Mouse (Mus musculus) neural tube, embryonic 15.5 days (tissue): Measurements from ENCODE around the gene Tlr3. TPM values are rescaled to one million over a fixed set of nuclear protein-coding genes. Genes with fewer than 3 reads are reported as not detected.

ENCODE experiments used
- ATAC-seq: fragments of 200-750 bp; cut with Nextera tagmentation; 2 replicates; pipeline ENCODE4 v1.8.0; 2017; ENCODE audit warnings: mild to moderate bottlenecking, moderate TSS enrichment, moderate library complexity; ENCODE audit not compliant: low FRiP score
- H3K27ac ChIP-seq: fragments of 300-500 bp; sonication (generic); replicated peaks from 2 replicates; pipeline ENCODE4 v1.5.1; 2015; ENCODE audit warnings: mild to moderate bottlenecking, inconsistent platforms
- H3K27me3 ChIP-seq: fragments of 300-500 bp; sonication (generic); replicated peaks from 2 replicates; pipeline ENCODE4 v1.6.1; 2015; ENCODE audit warnings: inconsistent platforms
- H3K36me3 ChIP-seq: fragments of 300-500 bp; sonication (generic); 2 replicates; pipeline ENCODE4 v1.6.1; 2015; ENCODE audit warnings: inconsistent platforms
- H3K4me1 ChIP-seq: fragments of 300-500 bp; sonication (generic); 2 replicates; pipeline ENCODE4 v1.6.1; 2015; ENCODE audit warnings: inconsistent platforms
- H3K4me2 ChIP-seq: fragments of 300-500 bp; sonication (generic); 2 replicates; pipeline ENCODE4 v1.6.1; 2015; ENCODE audit warnings: inconsistent platforms, mild to moderate bottlenecking, moderate library complexity
- H3K4me3 ChIP-seq: fragments of 300-500 bp; sonication (generic); replicated peaks from 2 replicates; pipeline ENCODE4 v1.5.1; 2015; ENCODE audit warnings: mild to moderate bottlenecking, inconsistent platforms
- H3K9ac ChIP-seq: fragments of 300-500 bp; sonication (generic); replicated peaks from 2 replicates; pipeline ENCODE4 v1.6.1; 2015; ENCODE audit warnings: mild to moderate bottlenecking, inconsistent platforms
- H3K9me3 ChIP-seq: fragments of 300-500 bp; sonication (generic); replicated peaks from 2 replicates; pipeline ENCODE4 v1.6.1; 2016; ENCODE audit warnings: inconsistent platforms
- WGBS: fragments of 180-500 bp; shearing (Covaris S2); methylation state at CpG from one replicate; pipeline ENCODE4 v1.1.7; 2015; ENCODE audit warnings: mixed read lengths; 5-methylcytosine and 5-hydroxymethylcytosine counted together
- polyA plus RNA-seq: library from polyadenylated mRNA; unstranded; fragments of >200 nt; fragmentation: Nextera tagmentation; extraction: Ambion mirVana; gene quantifications from 2 replicates; pipeline ENCODE4 v1.2.1, GENCODE M21; 2015

Gene Tlr3
- polyA plus RNA-seq, 1 experiment from 2014 or later: 0.84 TPM

DNA sequence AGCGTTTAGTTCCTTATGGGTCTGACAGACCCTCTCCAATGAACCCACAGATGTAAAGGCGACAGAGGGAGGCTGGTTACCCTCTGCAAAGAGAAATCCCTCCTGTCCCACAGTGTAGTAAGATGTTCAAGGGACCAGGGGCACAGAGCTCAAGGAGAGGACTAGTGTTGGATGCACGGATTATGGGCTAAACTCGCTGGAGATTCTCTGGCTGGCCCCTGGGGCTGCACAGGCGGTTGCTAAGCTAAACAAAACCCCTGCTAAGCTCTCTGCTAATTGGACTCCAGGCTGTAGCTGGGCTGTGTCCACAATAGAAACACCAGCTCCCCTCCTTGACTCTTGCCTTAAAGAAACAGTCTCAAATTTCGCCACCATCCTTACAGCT, 28.9 kb downstream of the Tlr3 start, which contains the start of gene Fam149a:
Fam149a (minus strand) TSS at position 329 of the 385 bp plus-strand sequence.
- Histone ChIP-seq H3K4me1 (peaks cover 17% of the 10 kb centered on the region), H3K27me3 (no peaks in the 10 kb centered on the region), H3K4me2 (peak within 1 kb of the TSS; percentile 88), H3K27ac (no peak within 1 kb of the TSS), H3K4me3 (peak within 1 kb of the TSS; percentile 36), H3K9me3 (no peaks in the 10 kb centered on the region), H3K9ac (peak within 1 kb of the TSS; percentile 14), H3K36me3 (no peaks in the 10 kb centered on the region)
- peak; percentile 78 for ATAC-seq
- 1% methylated on average over 6 of the region's 6 CpGs for WGBS

DNA sequence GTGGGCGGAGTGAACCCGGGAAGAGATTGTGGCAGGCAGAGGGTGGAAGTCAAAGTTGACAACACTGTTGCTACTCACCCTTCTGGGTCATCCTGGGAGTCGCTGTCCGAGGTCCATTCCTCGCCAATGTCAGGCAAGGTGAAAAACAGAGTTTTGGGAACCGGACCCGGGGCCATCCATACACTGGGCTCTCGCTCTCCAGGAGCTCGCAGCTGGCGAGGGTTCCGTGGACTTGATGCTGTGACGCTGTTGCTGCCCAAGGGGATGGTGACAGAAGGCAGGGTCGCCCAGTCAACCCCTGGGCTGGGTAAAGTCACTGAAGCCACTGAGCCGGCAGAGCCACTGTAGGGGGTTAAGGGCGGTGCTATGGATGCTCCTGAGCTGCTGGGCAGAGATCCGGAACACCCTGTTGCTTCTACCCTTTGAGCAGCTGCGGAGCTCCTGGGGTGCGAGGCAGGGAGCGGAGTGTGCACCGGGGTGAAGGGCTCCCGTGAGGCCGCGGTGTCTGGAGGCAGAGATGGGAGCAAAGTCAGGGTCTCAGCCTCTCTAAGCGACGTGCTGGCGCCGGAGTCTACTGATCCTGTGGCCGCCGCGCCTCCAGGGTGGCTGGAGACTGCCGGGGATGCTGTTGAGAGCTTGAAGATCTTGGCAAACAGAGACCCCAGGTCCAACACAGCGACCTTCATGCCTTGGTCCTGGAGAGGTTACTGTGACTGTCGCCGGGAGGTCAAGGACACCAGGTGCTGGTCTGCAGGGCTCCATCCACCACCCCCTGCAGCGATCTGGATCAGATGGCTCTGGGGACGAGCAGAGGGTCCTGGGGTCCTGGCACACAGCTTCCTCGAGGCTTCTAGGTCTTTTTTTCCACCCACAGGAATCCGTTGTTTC, 29.6 kb downstream of the Tlr3 start:
- WGBS: 2% methylated on average over 38 of the region's 38 CpGs
- Histone ChIP-seq H3K4me2 (peak overlapping the region; percentile 88), H3K36me3 (no peaks in the 10 kb centered on the region), H3K27ac (no peak overlapping the region), H3K9me3 (no peaks in the 10 kb centered on the region), H3K9ac (peak overlapping the region; percentile 14), H3K27me3 (no peaks in the 10 kb centered on the region), H3K4me3 (peak overlapping the region; percentile 36), H3K4me1 (peaks cover 17% of the 10 kb centered on the region)
- peak; percentile 63 for ATAC-seq

DNA sequence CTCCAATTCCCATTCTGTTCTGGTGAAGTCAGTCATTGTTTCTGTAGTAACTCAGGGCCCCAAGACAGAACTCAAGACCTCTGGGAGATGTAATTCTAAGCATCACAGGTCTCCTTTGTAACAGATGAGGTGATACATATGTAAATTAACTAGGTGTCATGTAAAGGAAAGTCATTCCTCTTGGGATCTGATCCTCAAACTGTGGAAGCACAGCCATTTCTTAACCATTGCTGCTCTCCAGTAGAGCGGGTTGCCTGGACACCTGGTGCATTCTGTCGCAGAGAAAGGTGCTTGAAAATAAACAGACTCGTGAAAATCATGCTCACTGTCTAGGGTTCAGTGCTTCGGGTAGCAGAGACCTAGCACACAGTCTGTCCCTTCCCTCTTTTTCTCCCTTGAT, 30.3 kb downstream of the Tlr3 start:
- Histone ChIP-seq H3K27ac (no peak overlapping the region), H3K9me3 (no peaks in the 10 kb centered on the region), H3K27me3 (no peaks in the 10 kb centered on the region), H3K4me2 (peak overlapping the region; percentile 88), H3K36me3 (no peaks in the 10 kb centered on the region), H3K4me1 (peaks cover 17% of the 10 kb centered on the region), H3K9ac (no peak overlapping the region), H3K4me3 (peak overlapping the region; percentile 36; the same call in 1 of the 2 replicates)
- ATAC-seq: no peak
- 19% methylated on average over 4 of the region's 4 CpGs for WGBS

DNA sequence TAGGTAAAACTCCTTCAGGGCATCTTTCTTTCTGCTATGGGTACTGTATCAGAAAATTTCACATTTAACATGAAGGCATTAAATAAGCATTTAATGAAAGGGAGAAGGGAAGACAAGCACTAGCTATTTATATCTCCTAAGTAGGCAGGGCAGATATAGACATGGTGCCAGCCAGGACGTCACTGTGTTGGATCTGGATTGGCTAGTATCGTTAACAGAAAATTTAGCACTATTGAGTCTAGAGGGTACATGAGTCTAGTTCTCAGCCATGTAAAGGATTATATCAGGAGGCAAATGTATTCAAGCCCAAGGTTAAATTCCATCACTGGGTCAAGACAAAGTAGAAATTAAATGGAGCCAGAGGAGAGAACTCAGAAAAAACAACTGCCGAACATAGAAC, 36.8 kb downstream of the Tlr3 start:
- Histone ChIP-seq H3K9me3 (no peaks in the 10 kb centered on the region), H3K27me3 (no peaks in the 10 kb centered on the region), H3K4me1 (no peaks in the 10 kb centered on the region), H3K27ac (no peak overlapping the region), H3K4me3 (no peak overlapping the region), H3K4me2 (no peak overlapping the region), H3K36me3 (no peaks in the 10 kb centered on the region), H3K9ac (no peak overlapping the region)
- WGBS: 76% methylated on average over 3 of the region's 3 CpGs
- no peak for ATAC-seq

DNA sequence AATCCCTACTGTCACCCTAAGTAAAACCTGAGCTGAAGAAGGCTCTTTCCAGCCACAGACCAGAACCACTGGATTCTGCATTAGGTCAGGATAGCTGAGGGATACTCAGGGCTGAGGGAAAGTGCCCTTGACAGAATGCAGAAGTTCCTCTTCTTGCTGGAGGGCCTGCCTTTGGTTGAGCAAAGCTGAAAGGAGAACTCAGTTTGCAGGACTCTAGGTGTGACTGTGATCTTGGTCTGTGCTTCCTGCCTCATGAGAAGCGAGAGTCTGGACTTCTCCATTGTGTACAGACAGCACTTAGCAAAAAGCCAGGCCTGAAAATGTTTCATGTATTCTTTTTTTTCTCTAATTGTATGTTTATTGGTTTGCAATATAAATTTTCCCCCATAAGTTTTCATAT, 43.7 kb downstream of the Tlr3 start:
- Histone ChIP-seq H3K27me3 (no peaks in the 10 kb centered on the region), H3K4me2 (no peak overlapping the region), H3K4me1 (no peaks in the 10 kb centered on the region), H3K9me3 (no peaks in the 10 kb centered on the region), H3K9ac (no peak overlapping the region), H3K4me3 (no peak overlapping the region), H3K36me3 (no peaks in the 10 kb centered on the region), H3K27ac (no peak overlapping the region)
- 84% methylated on average over 1 of the region's 1 CpGs for WGBS
- ATAC-seq: no peak

DNA sequence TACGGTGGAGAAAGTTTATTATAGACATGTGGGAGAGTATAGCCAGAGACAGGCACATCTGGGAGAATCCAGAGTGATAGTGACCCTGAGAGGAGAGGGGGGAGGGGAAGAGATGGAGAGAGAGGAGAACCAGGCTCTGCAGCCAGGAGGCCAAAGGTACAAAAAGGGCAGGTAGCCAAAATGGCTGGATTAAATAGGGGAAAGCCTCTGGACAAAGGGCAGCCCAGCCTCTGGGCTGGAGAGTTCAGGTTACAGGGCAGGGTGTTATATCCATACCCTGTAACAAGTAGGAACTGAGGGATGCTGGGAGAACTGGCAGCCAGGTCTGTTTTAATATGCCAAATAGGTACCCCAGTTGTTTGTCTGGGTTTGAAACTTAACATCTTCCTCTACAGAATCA, 47.7 kb downstream of the Tlr3 start:
- Histone ChIP-seq H3K9me3 (no peaks in the 10 kb centered on the region), H3K36me3 (no peaks in the 10 kb centered on the region), H3K4me2 (no peak overlapping the region), H3K4me1 (peaks cover 5% of the 10 kb centered on the region), H3K4me3 (no peak overlapping the region), H3K27ac (no peak overlapping the region), H3K27me3 (no peaks in the 10 kb centered on the region), H3K9ac (no peak overlapping the region)
- ATAC-seq: no peak
- WGBS: 79% methylated on average over 1 of the region's 1 CpGs

DNA sequence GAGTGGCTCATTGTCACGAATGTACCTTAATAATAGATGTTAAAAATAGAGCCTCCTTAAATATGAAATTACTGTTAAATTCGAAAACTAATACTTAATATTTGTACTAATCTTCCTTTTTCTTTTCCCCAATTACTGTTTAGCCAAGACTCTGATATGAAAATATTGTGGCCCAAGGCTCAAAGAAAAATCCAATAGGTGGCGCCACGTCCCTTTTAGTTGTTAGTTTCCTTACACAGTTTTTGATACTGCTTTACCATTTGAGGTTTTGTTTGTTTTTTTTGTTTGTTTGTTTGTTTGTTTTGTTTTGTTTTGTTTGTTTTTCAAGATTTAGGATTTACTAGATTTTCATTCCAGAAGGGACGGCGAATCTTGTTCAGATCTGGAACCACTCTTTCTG, 48.6 kb downstream of the Tlr3 start:
- H3K27ac ChIP-seq: no peak overlapping the region
- H3K4me2 ChIP-seq: no peak overlapping the region
- 68% methylated on average over 6 of the region's 6 CpGs for WGBS
- no peaks in the 10 kb centered on the region for H3K36me3 ChIP-seq
- H3K9ac ChIP-seq: no peak overlapping the region
- no peak for ATAC-seq
- H3K9me3 ChIP-seq: no peaks in the 10 kb centered on the region
- H3K4me1 ChIP-seq: peaks cover 12% of the 10 kb centered on the region
- no peaks in the 10 kb centered on the region for H3K27me3 ChIP-seq
- H3K4me3 ChIP-seq: no peak overlapping the region

DNA sequence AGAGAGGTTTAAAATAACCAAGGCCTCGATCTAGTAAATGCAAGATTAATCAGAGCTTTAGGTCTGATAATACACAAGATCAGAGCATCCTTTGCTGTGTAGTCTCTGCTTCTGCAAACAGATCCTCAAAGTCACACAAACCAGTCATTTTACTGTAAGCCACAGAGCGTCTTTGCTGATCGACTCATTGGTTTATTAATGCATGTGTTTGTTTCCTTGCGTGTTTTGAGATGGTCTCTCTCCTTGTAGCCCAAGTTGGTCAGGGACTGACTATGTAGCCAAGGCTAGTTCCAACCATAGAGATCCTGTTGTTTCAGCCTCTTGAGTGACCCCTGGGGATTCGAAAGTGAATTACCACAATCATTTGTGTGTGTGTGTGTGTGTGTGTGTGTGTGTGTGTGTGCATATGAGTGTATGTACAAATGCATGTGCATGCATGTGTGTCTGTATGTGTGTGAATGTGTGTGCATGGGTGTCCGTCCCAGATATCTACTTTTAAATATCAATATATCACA, 51.7 kb downstream of the Tlr3 start:
- peak overlapping the region; percentile 71 for H3K27ac ChIP-seq
- H3K9ac ChIP-seq: no peak overlapping the region; the same call in 1 of the 2 replicates
- peaks cover 12% of the 10 kb centered on the region for H3K4me1 ChIP-seq
- no peaks in the 10 kb centered on the region for H3K9me3 ChIP-seq
- H3K36me3 ChIP-seq: no peaks in the 10 kb centered on the region
- peak overlapping the region; percentile 94 for H3K4me2 ChIP-seq
- ATAC-seq: no peak
- WGBS: 76% methylated on average over 6 of the region's 6 CpGs
- no peak overlapping the region; the same call in 1 of the 2 replicates for H3K4me3 ChIP-seq
- H3K27me3 ChIP-seq: no peaks in the 10 kb centered on the region

DNA sequence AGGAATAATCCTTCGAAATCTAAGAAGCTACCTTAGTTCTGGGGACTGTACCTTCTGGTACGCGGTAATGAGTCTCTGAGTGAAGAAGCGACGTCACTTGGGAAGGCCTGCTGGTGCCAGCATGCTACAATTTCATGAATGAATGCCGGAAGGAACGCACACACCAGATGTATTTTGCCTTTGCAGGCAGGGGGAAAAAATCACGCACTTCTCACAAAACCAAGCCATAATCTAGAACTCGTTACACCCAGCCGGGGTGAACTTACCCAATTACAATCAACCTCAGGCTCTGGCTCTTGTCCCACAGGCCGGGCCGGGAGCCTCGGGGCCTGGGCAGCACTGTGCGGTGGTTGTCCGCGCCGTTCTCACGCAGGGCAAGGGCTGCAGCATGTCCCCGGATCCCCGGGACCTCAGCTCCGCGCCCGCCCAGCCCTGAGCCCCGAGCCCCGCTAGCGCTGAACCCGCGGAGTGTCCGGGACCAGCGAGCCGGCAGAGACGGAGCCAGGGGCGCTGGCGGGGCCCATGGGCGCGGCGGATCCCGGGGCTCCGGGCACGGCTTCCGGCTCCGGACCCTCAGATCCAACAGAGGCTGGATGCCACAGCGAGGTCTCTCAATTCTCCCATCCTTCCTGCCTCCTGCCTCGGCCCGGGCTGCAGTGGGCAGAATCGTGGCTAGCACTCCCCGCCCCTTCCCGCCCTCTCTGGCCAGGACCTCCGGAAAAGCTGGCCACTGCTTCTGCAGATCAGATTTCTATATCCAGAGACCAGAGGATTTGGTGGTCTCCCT, 52.6 kb downstream of the Tlr3 start:
- H3K4me3 ChIP-seq: peak overlapping the region; percentile 62
- WGBS: 2% methylated on average over 47 of the region's 49 CpGs

DNA sequence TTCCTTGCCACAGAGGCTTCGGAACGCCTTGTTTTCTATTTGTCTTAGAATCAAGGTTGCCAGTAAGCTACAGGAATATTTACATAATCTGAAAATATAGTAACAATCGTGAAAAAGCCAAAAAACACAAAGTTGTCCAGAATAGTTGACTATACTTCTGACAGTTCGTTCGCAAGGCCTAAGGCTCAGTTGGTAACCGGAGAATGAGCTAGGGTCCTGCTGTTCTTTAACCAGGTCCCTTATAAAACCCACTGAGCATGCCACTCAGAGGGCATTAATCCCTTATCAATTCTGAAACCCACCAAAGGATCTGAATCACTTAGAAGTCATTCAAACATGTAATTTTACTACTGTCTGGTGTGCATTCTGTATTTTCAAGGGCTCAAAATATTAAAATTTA, 55.1 kb downstream of the Tlr3 start:
- H3K4me1 ChIP-seq: peaks cover 12% of the 10 kb centered on the region
- H3K9ac ChIP-seq: no peak overlapping the region
- 0 out of 2 replicates have a peak, but pooled peaks cover 6% of the 10 kb centered on the region for H3K36me3 ChIP-seq
- H3K4me2 ChIP-seq: no peak overlapping the region
- no peaks in the 10 kb centered on the region for H3K27me3 ChIP-seq
- 87% methylated on average over 6 of the region's 6 CpGs for WGBS
- no peak overlapping the region for H3K4me3 ChIP-seq
- no peak overlapping the region for H3K27ac ChIP-seq
- H3K9me3 ChIP-seq: no peaks in the 10 kb centered on the region
- ATAC-seq: no peak

More for the DNA sequence above, 52.6 kb downstream of the Tlr3 start:
- H3K9ac ChIP-seq: peak overlapping the region; percentile 79
- no peaks in the 10 kb centered on the region for H3K9me3 ChIP-seq
- H3K4me1 ChIP-seq: peaks cover 12% of the 10 kb centered on the region
- H3K36me3 ChIP-seq: no peaks in the 10 kb centered on the region
- H3K27me3 ChIP-seq: no peaks in the 10 kb centered on the region
- H3K4me2 ChIP-seq: peak overlapping the region; percentile 94
- H3K27ac ChIP-seq: peak overlapping the region; percentile 71
- ATAC-seq: peak; percentile 81
